Comparison of ENCODE assay signal across 9 mouse cellular contexts in the genomic region with DNA sequence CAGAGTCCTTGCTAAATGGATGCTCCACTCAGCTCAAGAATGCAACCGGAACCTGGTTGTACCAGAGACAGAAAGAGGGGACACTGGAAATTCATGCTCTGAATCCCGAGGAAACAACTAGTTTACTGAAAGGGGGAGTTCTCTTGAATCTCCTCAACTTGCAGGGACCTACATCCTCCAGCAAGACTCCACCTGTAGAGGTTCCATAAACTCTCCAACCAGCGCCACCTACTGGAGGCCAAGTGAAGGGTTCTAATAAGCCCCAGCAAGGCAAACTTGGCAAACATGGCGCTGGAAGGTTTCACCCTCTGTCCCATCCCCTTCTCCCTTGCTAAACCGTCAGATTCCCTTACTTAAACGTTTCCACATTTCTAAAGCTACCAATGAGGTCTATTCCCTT.
DNase-seq lines count a peak whose midpoint lies in the region; ATAC-seq lines count a peak whose summit lies in the region.
"Had no signal": no experiment of that assay in that cellular context is flagged by ENCODE, and none has a peak within 500 bp of the region (broad histone marks: within the 10 kb centered on the region; RNA-seq: fewer than 3 reads in every experiment).

No protein-coding gene starts in this region.

- no peak overlapping the region for H3K9ac ChIP-seq in heart, embryonic 11.5 days (ENCODE audit: low read depth, low read length)
- H3K9ac ChIP-seq: heart, embryonic 13.5 days had no signal

- DNase-seq in heart, postnatal 10 days: peak; percentile 28 to 56
- DNase-seq in urinary bladder, postnatal 25 days (ENCODE audit: low spot score): peak; percentile 26
- DNase-seq in urinary bladder, adult 2 months (ENCODE audit: low spot score): no peak
- peak; percentile 21 for DNase-seq in embryo, embryonic 9.5 days (ENCODE audit: extremely low spot score)
- DNase-seq in left cerebral cortex, postnatal 4 days: peak; percentile 68
- peak; percentile 3 to 8 for DNase-seq in right cerebral cortex, postnatal 36 days (ENCODE audit: low spot score in 2 of 2)
- DNase-seq in thymus, adult 18-20 months: no peak

- ATAC-seq in heart, embryonic 11.5 days (replicated peaks; ENCODE audit: insufficient number of reproducible peaks, low FRiP score, low TSS enrichment): no peak

- H3K4me2 ChIP-seq in heart, embryonic 11.5 days: no peak overlapping the region
- H3K4me2 ChIP-seq: heart, embryonic 13.5 days had no signal

- 30% methylated on average over 6 of the region's 6 CpGs for WGBS in heart, embryonic 11.5 days (ENCODE audit: insufficient replicate concordance)

- peaks cover 12% of the 10 kb centered on the region for H3K27me3 ChIP-seq in heart, embryonic 11.5 days (ENCODE audit: control insufficient read depth, insufficient read depth, low read length)

- no peaks in the 10 kb centered on the region for H3K36me3 ChIP-seq in heart, embryonic 11.5 days (ENCODE audit: control insufficient read depth, insufficient read depth, low read length)
- H3K36me3 ChIP-seq: heart, embryonic 13.5 days had no signal

- H3K4me3 ChIP-seq in heart, embryonic 11.5 days (ENCODE audit: low read depth, low read length): no peak overlapping the region
- H3K4me3 ChIP-seq: heart, embryonic 13.5 days had no signal

- H3K4me1 ChIP-seq in heart, embryonic 11.5 days (ENCODE audit: control insufficient read depth, insufficient read depth, low read length): 0 out of 2 replicates have a peak, but pooled peaks cover 2% of the 10 kb centered on the region

- no peaks in the 10 kb centered on the region for H3K9me3 ChIP-seq in heart, embryonic 11.5 days (replicated peaks; ENCODE audit: control insufficient read depth, low read length)
- H3K9me3 ChIP-seq: heart, embryonic 13.5 days had no signal

- intact Hi-C loops in heart, postnatal 10 days (cut with DNase I): no loop called here
- intact Hi-C loops in left cerebral cortex, postnatal 4 days (cut with DNase I): no loop called here

- H3K27ac ChIP-seq in heart, embryonic 11.5 days (ENCODE audit: low read depth, low read length): no peak overlapping the region
- H3K27ac ChIP-seq: heart, embryonic 13.5 days had no signal

Comparison
In these comparisons a context has a peak if more than half of its experiments do, and no peak if none do; other contexts are left out.
1. DNase-seq: peak in heart, postnatal 10 days (2 of 2), urinary bladder, postnatal 25 days (single experiment), embryo, embryonic 9.5 days (single experiment), left cerebral cortex, postnatal 4 days (single experiment) and right cerebral cortex, postnatal 36 days (2 of 2); none in urinary bladder, adult 2 months (single experiment) and thymus, adult 18-20 months (0 of 2).